ENCODE assay signal across 8 mouse cellular contexts in genomic region chr1:106796542-106796924, GRCm38 (mm10). TPM values are rescaled to one million over a fixed set of nuclear protein-coding genes. Genes with fewer than 3 reads are reported as not detected.
DNase-seq lines count a peak whose midpoint lies in the region; ATAC-seq lines count a peak whose summit lies in the region.

Vps4b (minus strand) TSS chr1:106796728.

- peak; percentile 100 for ATAC-seq in intestine, embryonic 14.5 days (replicated peaks; ENCODE audit: low FRiP score, low TSS enrichment, low read depth)

- peaks cover 20% of the 10 kb centered on the region for H3K4me1 ChIP-seq in intestine, embryonic 14.5 days (replicated peaks; ENCODE audit: control insufficient read depth, insufficient read depth, low read length)

- DNase-seq in adrenal gland, adult 18-20 months (ENCODE audit: low spot score in 2 of 2), result peak; percentile 85 to 87
- DNase-seq in embryo, embryonic 11 days, result peak; percentile 97
- DNase-seq in gastrocnemius, postnatal 25 days, result peak; percentile 90
- peak; percentile 93 for DNase-seq in intestine, embryonic 14.5 days (ENCODE audit: low spot score)
- DNase-seq in left cerebral cortex, postnatal 14 days (ENCODE audit: low spot score in 2 of 2), result peak; percentile 93 to 94
- DNase-seq in mesoderm, embryonic 11.5 days (ENCODE audit: low read depth, low spot score), result peak; percentile 97
- DNase-seq in right cerebral cortex, postnatal 36 days (ENCODE audit: low spot score in 2 of 2), result peak; percentile 89 to 91
- peak; percentile 93 for DNase-seq in yolk sac, embryonic 10.5 days (ENCODE audit: low spot score)

- no peaks in the 10 kb centered on the region for H3K9me3 ChIP-seq in intestine, embryonic 14.5 days (ENCODE audit: control insufficient read depth, low read length)

- peak within 1 kb of the TSS; percentile 94 for H3K27ac ChIP-seq in intestine, embryonic 14.5 days (ENCODE audit: low read depth)

- peak within 1 kb of the TSS; percentile 80 for H3K4me2 ChIP-seq in intestine, embryonic 14.5 days (ENCODE audit: low read length)

- peak within 1 kb of the TSS; percentile 94 for H3K9ac ChIP-seq in intestine, embryonic 14.5 days (ENCODE audit: low read length)

- peak within 1 kb of the TSS; percentile 90 for H3K4me3 ChIP-seq in intestine, embryonic 14.5 days (ENCODE audit: low read depth, low read length)

- WGBS in intestine, embryonic 14.5 days, result under 1% methylated on average over 23 of the region's 23 CpGs

- no peaks in the 10 kb centered on the region for H3K27me3 ChIP-seq in intestine, embryonic 14.5 days (replicated peaks; ENCODE audit: control insufficient read depth, insufficient read depth, low read length)

- intact Hi-C loops in left cerebral cortex, postnatal 14 days (cut with DNase I), result no loop called here

- 0 out of 2 replicates have a peak, but pooled peaks cover 4% of the 10 kb centered on the region for H3K36me3 ChIP-seq in intestine, embryonic 14.5 days (ENCODE audit: control insufficient read depth, insufficient read depth, low read length)

RNA-seq across cellular contexts. Expression of gene Vps4b, which starts in this region (rescaled TPM):
- 100 to 1,000 TPM in 1 of 2 experiments, 10 to 100 TPM in 1; 69.9 to 103 TPM for total RNA-seq in adrenal gland, adult 18-20 months (2021)
- 10 to 100 TPM; 16.7 to 20.1 TPM for total RNA-seq in gastrocnemius, postnatal 25 days (2021)
- 74.8 and 82.1 TPM in 2 replicates for polyA plus RNA-seq in intestine, embryonic 14.5 days (2014; fragmentation: Nextera tagmentation; extraction: Ambion mirVana)
- 10 to 100 TPM; 47.1 to 50.1 TPM for total RNA-seq in left cerebral cortex, postnatal 14 days (2021)

Comparison
In these comparisons a context has a peak if more than half of its experiments do, and no peak if none do; other contexts are left out.
1. Peak in every context shown above with its lines: DNase-seq, ATAC-seq, H3K4me3 ChIP-seq and H3K27ac ChIP-seq.